Mouse (Mus musculus) heart, embryonic 13.5 days (tissue): ENCODE data around the gene Tbx15. TPM values are rescaled to one million over a fixed set of nuclear protein-coding genes. Genes with fewer than 3 reads are reported as not detected.

Experiments used
- ATAC-seq: fragments of 200-750 bp; cut with Nextera tagmentation; 2 replicates; pipeline ENCODE4 v1.8.0; 2017; ENCODE audit warnings: moderate TSS enrichment; ENCODE audit not compliant: insufficient number of reproducible peaks, low FRiP score, low TSS enrichment; ENCODE audit errors: extremely low read depth
- H3K27ac ChIP-seq: fragments of 300-500 bp; sonication (generic); replicated peaks from 2 replicates; pipeline ENCODE4 v1.5.1; 2015; ENCODE audit warnings: moderate library complexity, mild to moderate bottlenecking, inconsistent platforms
- H3K27me3 ChIP-seq: fragments of 300-500 bp; sonication (generic); replicated peaks from 2 replicates; pipeline ENCODE4 v1.6.1; 2015; ENCODE audit warnings: mild to moderate bottlenecking, inconsistent platforms
- H3K36me3 ChIP-seq: fragments of 300-500 bp; sonication (generic); 2 replicates; pipeline ENCODE4 v1.6.1; 2015; ENCODE audit warnings: mild to moderate bottlenecking, inconsistent platforms
- H3K4me1 ChIP-seq: fragments of 300-500 bp; sonication (generic); 2 replicates; pipeline ENCODE4 v1.6.1; 2015; ENCODE audit warnings: inconsistent platforms
- H3K4me2 ChIP-seq: fragments of 300-500 bp; sonication (generic); 2 replicates; pipeline ENCODE4 v1.6.1; 2015; ENCODE audit warnings: inconsistent platforms, mild to moderate bottlenecking, moderate library complexity
- H3K4me3 ChIP-seq: fragments of 300-500 bp; sonication (generic); 2 replicates; pipeline ENCODE4 v1.5.1; 2015; ENCODE audit warnings: moderate library complexity, mild to moderate bottlenecking, inconsistent platforms
- H3K9ac ChIP-seq: fragments of 300-500 bp; sonication (generic); 2 replicates; pipeline ENCODE4 v1.6.1; 2015; ENCODE audit warnings: inconsistent platforms, mild to moderate bottlenecking, moderate library complexity
- H3K9me3 ChIP-seq: fragments of 300-500 bp; sonication (generic); 2 replicates; pipeline ENCODE4 v1.6.1; 2016; ENCODE audit warnings: inconsistent platforms
- WGBS: fragments of 180-500 bp; shearing (Covaris S2); methylation state at CpG from one replicate; pipeline ENCODE4 v1.1.7; 2015; ENCODE audit warnings: mixed read lengths; 5-methylcytosine and 5-hydroxymethylcytosine counted together
- microRNA-seq: library from miRNA; unstranded; fragments of <30 nt; microRNA quantifications from one replicate; pipeline ENCODE4, GENCODE M21; 2016
- polyA plus RNA-seq: library from polyadenylated mRNA; unstranded; fragments of >200 nt; fragmentation: Nextera tagmentation; extraction: Ambion mirVana; gene quantifications from 2 replicates; pipeline ENCODE4 v1.2.1, GENCODE M21; 2015

Gene Tbx15
- polyA plus RNA-seq, 1 experiment from 2014 or later, result 0.09 TPM

GRCm38 (mm10) chr3:99329316-99329715 lies 89.1 kb downstream of the Tbx15 start:
- Histone ChIP-seq H3K27ac (no peak overlapping the region), H3K4me1 (no peaks in the 10 kb centered on the region), H3K36me3 (no peaks in the 10 kb centered on the region), H3K27me3 (no peaks in the 10 kb centered on the region), H3K9ac (no peak overlapping the region), H3K4me2 (no peak overlapping the region), H3K4me3 (no peak overlapping the region), H3K9me3 (no peaks in the 10 kb centered on the region)
- WGBS, result 75% methylated on average over 5 of the region's 5 CpGs
- ATAC-seq, result no peak

GRCm38 (mm10) chr3:99331086-99331485 lies 90.9 kb downstream of the Tbx15 start:
- Histone ChIP-seq H3K27ac (no peak overlapping the region), H3K36me3 (no peaks in the 10 kb centered on the region), H3K4me3 (no peak overlapping the region), H3K9me3 (no peaks in the 10 kb centered on the region), H3K9ac (no peak overlapping the region), H3K27me3 (no peaks in the 10 kb centered on the region), H3K4me2 (no peak overlapping the region), H3K4me1 (no peaks in the 10 kb centered on the region)
- ATAC-seq, result no peak
- WGBS, result 81% methylated on average over 8 of the region's 8 CpGs

- no peak overlapping the region for H3K9ac ChIP-seq
- WGBS, result 68% methylated on average over 2 of the region's 2 CpGs
Measured at GRCm38 (mm10) chr3:99336866-99337265, 96.7 kb downstream of the Tbx15 start.

GRCm38 (mm10) chr3:99338756-99339155 lies 98.6 kb downstream of the Tbx15 start:
- no peak overlapping the region for H3K27ac ChIP-seq
- H3K27me3 ChIP-seq, result no peaks in the 10 kb centered on the region
- H3K36me3 ChIP-seq, result no peaks in the 10 kb centered on the region
- WGBS, result 43% methylated on average over 1 of the region's 1 CpGs
- H3K4me1 ChIP-seq, result 0 out of 2 replicates have a peak, but pooled peaks cover 7% of the 10 kb centered on the region
- no peaks in the 10 kb centered on the region for H3K9me3 ChIP-seq
- no peak overlapping the region for H3K4me3 ChIP-seq
- no peak for ATAC-seq
- H3K9ac ChIP-seq, result no peak overlapping the region
- H3K4me2 ChIP-seq, result no peak overlapping the region

More at GRCm38 (mm10) chr3:99336866-99337265, 96.7 kb downstream of the Tbx15 start:
- Histone ChIP-seq H3K4me1 (0 out of 2 replicates have a peak, but pooled peaks cover 7% of the 10 kb centered on the region), H3K4me3 (no peak overlapping the region), H3K27ac (no peak overlapping the region), H3K4me2 (no peak overlapping the region), H3K27me3 (no peaks in the 10 kb centered on the region), H3K9me3 (no peaks in the 10 kb centered on the region), H3K36me3 (no peaks in the 10 kb centered on the region)
- no peak for ATAC-seq

GRCm38 (mm10) chr3:99340021-99340420 lies 99.8 kb downstream of the Tbx15 start:
- Histone ChIP-seq H3K27ac (no peak overlapping the region), H3K9ac (no peak overlapping the region), H3K4me1 (0 out of 2 replicates have a peak, but pooled peaks cover 7% of the 10 kb centered on the region), H3K27me3 (no peaks in the 10 kb centered on the region), H3K9me3 (no peaks in the 10 kb centered on the region), H3K36me3 (no peaks in the 10 kb centered on the region), H3K4me3 (no peak overlapping the region), H3K4me2 (no peak overlapping the region)
- no peak for ATAC-seq
- 66% methylated on average over 3 of the region's 3 CpGs for WGBS

GRCm38 (mm10) chr3:99379616-99380250 lies 139.6 kb downstream of the Tbx15 start:
- H3K27ac ChIP-seq, result no peak overlapping the region
- no peaks in the 10 kb centered on the region for H3K9me3 ChIP-seq
- WGBS, result 75% methylated on average over 2 of the region's 2 CpGs
- ATAC-seq, result no peak
- no peaks in the 10 kb centered on the region for H3K27me3 ChIP-seq
- no peaks in the 10 kb centered on the region for H3K36me3 ChIP-seq
- no peaks in the 10 kb centered on the region for H3K4me1 ChIP-seq
- H3K4me3 ChIP-seq, result no peak overlapping the region
- no peak overlapping the region for H3K9ac ChIP-seq
- H3K4me2 ChIP-seq, result no peak overlapping the region

GRCm38 (mm10) chr3:99387127-99387526 lies 146.9 kb downstream of the Tbx15 start:
- 29% methylated on average over 3 of the region's 4 CpGs for WGBS
- no peak for ATAC-seq
- Histone ChIP-seq H3K9me3 (no peaks in the 10 kb centered on the region), H3K4me3 (no peak overlapping the region), H3K9ac (no peak overlapping the region), H3K4me1 (no peaks in the 10 kb centered on the region), H3K36me3 (no peaks in the 10 kb centered on the region), H3K27me3 (no peaks in the 10 kb centered on the region), H3K27ac (no peak overlapping the region), H3K4me2 (no peak overlapping the region)

Small RNA genes lying within 50 kb of the gene (microRNA-seq; reads per million reads assigned to microRNA genes)
- gene Mir6481, result not detected

Other genes starting within 250 kb of the Tbx15 start
- gene Wars2, start 99.3 kb upstream of the Tbx15 start, polyA plus RNA-seq, result 7.7 and 8.4 TPM in 2 replicates